Mouse (Mus musculus): Measurements from ENCODE around the gene Cdk12. TPM values are rescaled to one million over a fixed set of nuclear protein-coding genes. Genes with fewer than 3 reads are reported as not detected.

Cdk12 gene
- total RNA-seq, 1 experiment: 68.8 TPM

- Histone ChIP-seq H3K36me3 (ENCODE audit: control insufficient read depth, insufficient read depth, low read length, poor library complexity, severe bottlenecking) (peaks cover 29% of the 10 kb centered on the region), H3K27ac (ENCODE audit: insufficient read depth, low read depth, low read length, poor library complexity, severe bottlenecking) (no peak overlapping the region), H3K4me1 (ENCODE audit: control insufficient read depth in 2 of 2, insufficient read depth in 2 of 2, low read length in 2 of 2, poor library complexity in 1 of 2) (peaks cover 2 to 7% of the 10 kb centered on the region in 2 experiments; a peak in 1 of 4 replicates), H3K4me3 (ENCODE audit: insufficient read depth in 1 of 2, low read depth in 1 of 2, low read length in 2 of 2, poor library complexity in 1 of 2, severe bottlenecking in 1 of 2) (no peak overlapping the region), H3K9ac (ENCODE audit: insufficient read depth, low read depth, low read length, poor library complexity, severe bottlenecking) (no peak overlapping the region), H3K9me3 (ENCODE audit: control insufficient read depth, insufficient read depth, low read depth, low read length) (no peaks in the 10 kb centered on the region)
- in situ Hi-C loops (cut with MboI; ENCODE audit: low sequenced_read_pairs in 2 of 2, unreplicated experiment in 2 of 2): no loop called here
- no peak for DNase-seq (ENCODE audit: low read depth, low spot score)
- TF ChIP-seq ZC3H11A (IDR thresholded peaks at IDR 0.05; ENCODE audit: borderline replicate concordance, low read depth, low read length): no peak
- no peak for TF ChIP-seq ZNF384 (IDR thresholded peaks at IDR 0.05; ENCODE audit: low read depth, low read length)
These were observed 15.0 kb upstream of the Cdk12 start for GRCm38 (mm10) chr11:98187640-98188395.

- Histone ChIP-seq H3K27ac (ENCODE audit: insufficient read depth, low read depth, low read length, poor library complexity, severe bottlenecking) (no peak overlapping the region), H3K4me1 (ENCODE audit: control insufficient read depth in 2 of 2, insufficient read depth in 2 of 2, low read length in 2 of 2, poor library complexity in 1 of 2) (peaks cover 2 to 7% of the 10 kb centered on the region in 2 experiments; a peak in 1 of 4 replicates), H3K9me3 (ENCODE audit: control insufficient read depth, insufficient read depth, low read depth, low read length) (no peaks in the 10 kb centered on the region), H3K4me3 (ENCODE audit: insufficient read depth in 1 of 2, low read depth in 1 of 2, low read length in 2 of 2, poor library complexity in 1 of 2, severe bottlenecking in 1 of 2) (no peak overlapping the region), H3K9ac (ENCODE audit: insufficient read depth, low read depth, low read length, poor library complexity, severe bottlenecking) (no peak overlapping the region), H3K36me3 (ENCODE audit: control insufficient read depth, insufficient read depth, low read length, poor library complexity, severe bottlenecking) (peaks cover 22% of the 10 kb centered on the region)
- TF ChIP-seq ZC3H11A (IDR thresholded peaks at IDR 0.05; ENCODE audit: borderline replicate concordance, low read depth, low read length) (no peak), CHD2 (IDR thresholded peaks at IDR 0.05; ENCODE audit: low read depth, low read length) (no peak), ZNF384 (IDR thresholded peaks at IDR 0.05; ENCODE audit: low read depth, low read length) (no peak), HCFC1 (IDR thresholded peaks at IDR 0.05; ENCODE audit: borderline replicate concordance, insufficient read depth, low read length) (no peak), MAFK (IDR thresholded peaks at IDR 0.05; ENCODE audit: insufficient read depth, low read depth, low read length) (no peak)
- in situ Hi-C loops (cut with MboI; ENCODE audit: low sequenced_read_pairs in 2 of 2, unreplicated experiment in 2 of 2): no loop called here
- DNase-seq (ENCODE audit: low read depth, low spot score): no peak
These were observed 12.0 kb upstream of the Cdk12 start for GRCm38 (mm10) chr11:98190820-98191219.

GRCm38 (mm10) chr11:98192901-98193805 is 9.7 kb upstream of the Cdk12 start, which contains the start of gene Med1:
Gene Med1, minus strand, starts transcription at chr11:98193293.
- in situ Hi-C loops (cut with MboI; ENCODE audit: low sequenced_read_pairs in 2 of 2, unreplicated experiment in 2 of 2): no loop called here
- peak within 1 kb of the TSS; percentile 86 for H3K27ac ChIP-seq (ENCODE audit: insufficient read depth, low read depth, low read length, poor library complexity, severe bottlenecking)
- TF ChIP-seq CHD2 (IDR thresholded peaks at IDR 0.05; ENCODE audit: low read depth, low read length) (peak; percentile 94), MAFK (IDR thresholded peaks at IDR 0.05; ENCODE audit: insufficient read depth, low read depth, low read length) (no peak)
- peaks cover 2 to 3% of the 10 kb centered on the region in 2 experiments; a peak in 1 of 4 replicates for H3K4me1 ChIP-seq (ENCODE audit: control insufficient read depth in 2 of 2, insufficient read depth in 2 of 2, low read length in 2 of 2, poor library complexity in 1 of 2)
- peak within 1 kb of the TSS; percentile 85 to 87 for H3K4me3 ChIP-seq (ENCODE audit: insufficient read depth in 1 of 2, low read depth in 1 of 2, low read length in 2 of 2, poor library complexity in 1 of 2, severe bottlenecking in 1 of 2)
- H3K9me3 ChIP-seq (ENCODE audit: control insufficient read depth, insufficient read depth, low read depth, low read length): no peaks in the 10 kb centered on the region
- H3K36me3 ChIP-seq (ENCODE audit: control insufficient read depth, insufficient read depth, low read length, poor library complexity, severe bottlenecking): peaks cover 12% of the 10 kb centered on the region
- H3K9ac ChIP-seq (ENCODE audit: insufficient read depth, low read depth, low read length, poor library complexity, severe bottlenecking): peak within 1 kb of the TSS; percentile 99
- DNase-seq (ENCODE audit: low read depth, low spot score): peak; percentile 97

GRCm38 (mm10) chr11:98201791-98202640 is 843 bp upstream of the Cdk12 start:
- Histone ChIP-seq H3K27ac (ENCODE audit: insufficient read depth, low read depth, low read length, poor library complexity, severe bottlenecking) (peak overlapping the region; percentile 95), H3K4me3 (ENCODE audit: insufficient read depth in 1 of 2, low read depth in 1 of 2, low read length in 2 of 2, poor library complexity in 1 of 2, severe bottlenecking in 1 of 2) (peak overlapping the region; percentile 56 to 87), H3K4me1 (ENCODE audit: control insufficient read depth in 2 of 2, insufficient read depth in 2 of 2, low read length in 2 of 2, poor library complexity in 1 of 2) (peaks cover 0 to 11% of the 10 kb centered on the region in 2 experiments; a peak in 3 of 4 replicates), H3K9ac (ENCODE audit: insufficient read depth, low read depth, low read length, poor library complexity, severe bottlenecking) (peak overlapping the region; percentile 91), H3K36me3 (ENCODE audit: control insufficient read depth, insufficient read depth, low read length, poor library complexity, severe bottlenecking) (0 out of 2 replicates have a peak, but pooled peaks cover 4% of the 10 kb centered on the region), H3K9me3 (ENCODE audit: control insufficient read depth, insufficient read depth, low read depth, low read length) (no peaks in the 10 kb centered on the region)
- peak; percentile 51 for DNase-seq (ENCODE audit: low read depth, low spot score)
- in situ Hi-C loops (cut with MboI; ENCODE audit: low sequenced_read_pairs in 2 of 2, unreplicated experiment in 2 of 2): no loop called here
- peak; percentile 88 for TF ChIP-seq ZNF384 (IDR thresholded peaks at IDR 0.05; ENCODE audit: low read depth, low read length)
- TF ChIP-seq ZC3H11A (IDR thresholded peaks at IDR 0.05; ENCODE audit: borderline replicate concordance, low read depth, low read length): no peak
- no peak for TF ChIP-seq CHD2 (IDR thresholded peaks at IDR 0.05; ENCODE audit: low read depth, low read length)
- TF ChIP-seq MAFK (IDR thresholded peaks at IDR 0.05; ENCODE audit: insufficient read depth, low read depth, low read length): peak; percentile 41
- no peak for TF ChIP-seq HCFC1 (IDR thresholded peaks at IDR 0.05; ENCODE audit: borderline replicate concordance, insufficient read depth, low read length)

Data from ES-E14 (cell line).